Mouse (Mus musculus) myocyte (in vitro differentiated cells): Measurements from ENCODE around the gene Zfp683.

ENCODE experiments used
- MAX ChIP-seq: IDR thresholded peaks from one replicate; pipeline ENCODE4 v1.6.1; 2011; ENCODE audit warnings: low read depth, mild to moderate bottlenecking, control low read depth
- POLR2A ChIP-seq: IDR thresholded peaks from one replicate; pipeline ENCODE4 v1.6.1; 2011; ENCODE audit warnings: low read depth, mild to moderate bottlenecking, control low read depth, moderate library complexity; ENCODE audit not compliant: insufficient read length
- REST ChIP-seq: IDR thresholded peaks from one replicate; pipeline ENCODE4 v1.6.1; 2011; ENCODE audit warnings: mild to moderate bottlenecking, control low read depth, moderate library complexity; ENCODE audit not compliant: insufficient read depth, insufficient read length
- TCF12 ChIP-seq: IDR thresholded peaks from one replicate; pipeline ENCODE4 v1.6.1; 2011; ENCODE audit warnings: mild to moderate bottlenecking, control low read depth; ENCODE audit not compliant: poor library complexity, insufficient read depth, severe bottlenecking

- TF ChIP-seq TCF12 (no peak), MAX (no peak), POLR2A (no peak), REST (no peak)
Observed at GRCm38 (mm10) chr4:134018779-134019145, 34.9 kb upstream of the Zfp683 start, which contains the start of gene Lin28a.
